Mouse (Mus musculus): ENCODE measurements at regions not wholly inside any gene's neighbourhood (a gene's known extent, or its start where the extent isn't known, plus 50 kb on each side); places are given as distances from the start of the nearest gene placed in this dataset.
"Not testable (repeated sequence)": the region's sequence is repeated elsewhere in the genome, so short reads cannot be mapped to it uniquely, and the experiment has no call there.

- no peak for DNase-seq (ENCODE audit: low read depth, low spot score)
Observed at GRCm38 (mm10) chr7:116596914-116597313, 92.7 kb downstream of the Nucb2 start.

GRCm38 (mm10) chr7:116600340-116600739 is 96.2 kb downstream of the Nucb2 start:
- no peak for DNase-seq (ENCODE audit: low read depth, low spot score)

GRCm38 (mm10) chr7:116603167-116603839 is 99.1 kb downstream of the Nucb2 start:
- no peak for DNase-seq (ENCODE audit: low read depth, low spot score)

GRCm38 (mm10) chr7:116603840-116604194 is 99.6 kb downstream of the Nucb2 start:
- no peak for DNase-seq (ENCODE audit: low read depth, low spot score)

- no peak for DNase-seq (ENCODE audit: low read depth, low spot score)
Observed at GRCm38 (mm10) chr7:116606255-116606654, 102.1 kb downstream of the Nucb2 start.

- no peak for DNase-seq (ENCODE audit: low read depth, low spot score)
Observed at GRCm38 (mm10) chr7:116606751-116607483, 102.7 kb downstream of the Nucb2 start.

- no peak for DNase-seq (ENCODE audit: low read depth, low spot score)
Observed at GRCm38 (mm10) chr7:116607628-116608225, 103.6 kb downstream of the Nucb2 start.

- peak; percentile 50 for DNase-seq (ENCODE audit: low read depth, low spot score)
Observed at GRCm38 (mm10) chr7:116608350-116609085, 104.3 kb downstream of the Nucb2 start.

GRCm38 (mm10) chr7:116609406-116609805 is 105.2 kb downstream of the Nucb2 start:
- DNase-seq (ENCODE audit: low read depth, low spot score), result no peak

- DNase-seq (ENCODE audit: low read depth, low spot score), result no peak
Observed at GRCm38 (mm10) chr7:116609906-116610305, 105.7 kb downstream of the Nucb2 start.

- no peak for DNase-seq (ENCODE audit: low read depth, low spot score)
Observed at GRCm38 (mm10) chr7:116615984-116616383, 111.8 kb downstream of the Nucb2 start.

GRCm38 (mm10) chr7:116619636-116620035 is 115.5 kb downstream of the Nucb2 start:
- DNase-seq (ENCODE audit: low read depth, low spot score), result no peak

- DNase-seq (ENCODE audit: low read depth, low spot score), result no peak
Observed at GRCm38 (mm10) chr7:116620381-116620780, 116.2 kb downstream of the Nucb2 start.

GRCm38 (mm10) chr7:116633210-116633609 is 129.0 kb downstream of the Nucb2 start:
- DNase-seq (ENCODE audit: low read depth, low spot score), result no peak

- DNase-seq (ENCODE audit: low read depth, low spot score), result peak; percentile 52
Observed at GRCm38 (mm10) chr7:116644902-116645650, 140.9 kb downstream of the Nucb2 start.

GRCm38 (mm10) chr7:116654466-116654865 is 150.3 kb downstream of the Nucb2 start:
- DNase-seq (ENCODE audit: low read depth, low spot score), result no peak

GRCm38 (mm10) chr7:116657040-116657439 is 152.9 kb downstream of the Nucb2 start:
- DNase-seq (ENCODE audit: low read depth, low spot score), result not testable (repeated sequence)

- DNase-seq (ENCODE audit: low read depth, low spot score), result no peak
Observed at GRCm38 (mm10) chr7:116665581-116665980, 161.4 kb downstream of the Nucb2 start.

- DNase-seq (ENCODE audit: low read depth, low spot score), result no peak
Observed at GRCm38 (mm10) chr7:116674199-116675019, 170.2 kb downstream of the Nucb2 start.

- no peak for DNase-seq (ENCODE audit: low read depth, low spot score)
Observed at GRCm38 (mm10) chr7:116676696-116677095, 172.5 kb downstream of the Nucb2 start.

All from retina, adult 2 months (tissue).